Mouse (Mus musculus): ENCODE measurements around the gene Scnn1a. TPM values are rescaled to one million over a fixed set of nuclear protein-coding genes. Genes with fewer than 3 reads are reported as not detected.

Scnn1a gene
- polyA plus RNA-seq, 1 experiment from 2014 or later: 1.00 TPM

GRCm38 (mm10) chr6:125284751-125285150 is 35.7 kb upstream of the Scnn1a start:
- H3K4me1 ChIP-seq (ENCODE audit: control insufficient read depth in 2 of 2, insufficient read depth in 2 of 2, low read length in 2 of 2): no peaks in the 10 kb centered on the region
- no peaks in the 10 kb centered on the region for H3K9me3 ChIP-seq (ENCODE audit: control insufficient read depth, low read length)
- H3K36me3 ChIP-seq (ENCODE audit: control insufficient read depth, insufficient read depth, low read length): no peaks in the 10 kb centered on the region
- WGBS: 94% methylated on average over 7 of the region's 7 CpGs
- no peaks in the 10 kb centered on the region for H3K27me3 ChIP-seq (ENCODE audit: control insufficient read depth, insufficient read depth, low read length)
- H3K4me2 ChIP-seq (ENCODE audit: low read length): no peak overlapping the region
- no peak for ATAC-seq (ENCODE audit: insufficient number of reproducible peaks, insufficient read depth, low FRiP score, low read depth)
- H3K4me3 ChIP-seq (ENCODE audit: control insufficient read depth in 1 of 2, insufficient read depth in 1 of 2, low read depth in 1 of 2, low read length in 2 of 2): no peak overlapping the region
- H3K9ac ChIP-seq (ENCODE audit: low read length): no peak overlapping the region
- H3K27ac ChIP-seq (replicated peaks in 1 of 2; ENCODE audit: control insufficient read depth in 1 of 2, insufficient read depth in 1 of 2, low read depth in 2 of 2, low read length in 2 of 2): no peak overlapping the region

- Histone ChIP-seq H3K9ac (ENCODE audit: low read length) (no peak within 1 kb of the TSS), H3K4me2 (ENCODE audit: low read length) (no peak within 1 kb of the TSS), H3K36me3 (ENCODE audit: control insufficient read depth, insufficient read depth, low read length) (no peaks in the 10 kb centered on the region), H3K9me3 (ENCODE audit: control insufficient read depth, low read length) (no peaks in the 10 kb centered on the region), H3K4me3 (ENCODE audit: control insufficient read depth in 1 of 2, insufficient read depth in 1 of 2, low read depth in 1 of 2, low read length in 2 of 2) (no peak within 1 kb of the TSS), H3K4me1 (ENCODE audit: control insufficient read depth in 2 of 2, insufficient read depth in 2 of 2, low read length in 2 of 2) (no peaks in the 10 kb centered on the region), H3K27me3 (ENCODE audit: control insufficient read depth, insufficient read depth, low read length) (no peaks in the 10 kb centered on the region), H3K27ac (replicated peaks in 1 of 2; ENCODE audit: control insufficient read depth in 1 of 2, insufficient read depth in 1 of 2, low read depth in 2 of 2, low read length in 2 of 2) (no peak within 1 kb of the TSS)
- WGBS: 97% methylated on average over 22 of the region's 22 CpGs
- ATAC-seq (ENCODE audit: insufficient number of reproducible peaks, insufficient read depth, low FRiP score, low read depth): peak; percentile 31; the same call in 1 of the 2 replicates
These were observed 34.6 kb upstream of the Scnn1a start, which contains the start of gene Tuba3a for GRCm38 (mm10) chr6:125285890-125286289. Tuba3a (minus strand) TSS chr6:125286042.

GRCm38 (mm10) chr6:125286944-125287343 is 33.5 kb upstream of the Scnn1a start:
- no peak overlapping the region for H3K4me3 ChIP-seq (ENCODE audit: control insufficient read depth in 1 of 2, insufficient read depth in 1 of 2, low read depth in 1 of 2, low read length in 2 of 2)
- no peaks in the 10 kb centered on the region for H3K27me3 ChIP-seq (ENCODE audit: control insufficient read depth, insufficient read depth, low read length)
- H3K27ac ChIP-seq (replicated peaks in 1 of 2; ENCODE audit: control insufficient read depth in 1 of 2, insufficient read depth in 1 of 2, low read depth in 2 of 2, low read length in 2 of 2): no peak overlapping the region
- H3K36me3 ChIP-seq (ENCODE audit: control insufficient read depth, insufficient read depth, low read length): no peaks in the 10 kb centered on the region
- no peak overlapping the region for H3K9ac ChIP-seq (ENCODE audit: low read length)
- no peak for ATAC-seq (ENCODE audit: insufficient number of reproducible peaks, insufficient read depth, low FRiP score, low read depth)
- 85% methylated on average over 4 of the region's 4 CpGs for WGBS
- H3K9me3 ChIP-seq (ENCODE audit: control insufficient read depth, low read length): no peaks in the 10 kb centered on the region
- H3K4me2 ChIP-seq (ENCODE audit: low read length): no peak overlapping the region
- no peaks in the 10 kb centered on the region for H3K4me1 ChIP-seq (ENCODE audit: control insufficient read depth in 2 of 2, insufficient read depth in 2 of 2, low read length in 2 of 2)

- ATAC-seq (ENCODE audit: insufficient number of reproducible peaks, insufficient read depth, low FRiP score, low read depth): no peak
- WGBS: 62% methylated on average over 5 of the region's 5 CpGs
- Histone ChIP-seq H3K36me3 (ENCODE audit: control insufficient read depth, insufficient read depth, low read length) (no peaks in the 10 kb centered on the region), H3K4me1 (ENCODE audit: control insufficient read depth in 2 of 2, insufficient read depth in 2 of 2, low read length in 2 of 2) (no peaks in the 10 kb centered on the region), H3K4me3 (ENCODE audit: control insufficient read depth in 1 of 2, insufficient read depth in 1 of 2, low read depth in 1 of 2, low read length in 2 of 2) (no peak overlapping the region), H3K4me2 (ENCODE audit: low read length) (no peak overlapping the region), H3K9me3 (ENCODE audit: control insufficient read depth, low read length) (0 out of 2 replicates have a peak, but pooled peaks cover 5% of the 10 kb centered on the region), H3K27ac (replicated peaks in 1 of 2; ENCODE audit: control insufficient read depth in 1 of 2, insufficient read depth in 1 of 2, low read depth in 2 of 2, low read length in 2 of 2) (no peak overlapping the region), H3K9ac (ENCODE audit: low read length) (no peak overlapping the region), H3K27me3 (ENCODE audit: control insufficient read depth, insufficient read depth, low read length) (no peaks in the 10 kb centered on the region)
These were observed 31.7 kb upstream of the Scnn1a start for GRCm38 (mm10) chr6:125288730-125289129.

- Histone ChIP-seq H3K27me3 (ENCODE audit: control insufficient read depth, insufficient read depth, low read length) (no peaks in the 10 kb centered on the region), H3K4me2 (ENCODE audit: low read length) (no peak overlapping the region), H3K36me3 (ENCODE audit: control insufficient read depth, insufficient read depth, low read length) (no peaks in the 10 kb centered on the region), H3K9ac (ENCODE audit: low read length) (no peak overlapping the region), H3K4me3 (ENCODE audit: control insufficient read depth in 1 of 2, insufficient read depth in 1 of 2, low read depth in 1 of 2, low read length in 2 of 2) (no peak overlapping the region), H3K9me3 (ENCODE audit: control insufficient read depth, low read length) (0 out of 2 replicates have a peak, but pooled peaks cover 6% of the 10 kb centered on the region), H3K4me1 (ENCODE audit: control insufficient read depth in 2 of 2, insufficient read depth in 2 of 2, low read length in 2 of 2) (no peaks in the 10 kb centered on the region), H3K27ac (replicated peaks in 1 of 2; ENCODE audit: control insufficient read depth in 1 of 2, insufficient read depth in 1 of 2, low read depth in 2 of 2, low read length in 2 of 2) (no peak overlapping the region)
- 49% methylated on average over 4 of the region's 4 CpGs for WGBS
- no peak for ATAC-seq (ENCODE audit: insufficient number of reproducible peaks, insufficient read depth, low FRiP score, low read depth)
These were observed 29.1 kb upstream of the Scnn1a start for GRCm38 (mm10) chr6:125291329-125291728.

GRCm38 (mm10) chr6:125292256-125292655 is 28.2 kb upstream of the Scnn1a start:
- no peak overlapping the region for H3K4me2 ChIP-seq (ENCODE audit: low read length)
- no peak overlapping the region for H3K27ac ChIP-seq (replicated peaks in 1 of 2; ENCODE audit: control insufficient read depth in 1 of 2, insufficient read depth in 1 of 2, low read depth in 2 of 2, low read length in 2 of 2)
- no peak overlapping the region for H3K9ac ChIP-seq (ENCODE audit: low read length)
- no peaks in the 10 kb centered on the region for H3K4me1 ChIP-seq (ENCODE audit: control insufficient read depth in 2 of 2, insufficient read depth in 2 of 2, low read length in 2 of 2)
- 87% methylated on average over 7 of the region's 7 CpGs for WGBS
- ATAC-seq (ENCODE audit: insufficient number of reproducible peaks, insufficient read depth, low FRiP score, low read depth): no peak
- H3K36me3 ChIP-seq (ENCODE audit: control insufficient read depth, insufficient read depth, low read length): no peaks in the 10 kb centered on the region
- H3K9me3 ChIP-seq (ENCODE audit: control insufficient read depth, low read length): 0 out of 2 replicates have a peak, but pooled peaks cover 6% of the 10 kb centered on the region
- H3K27me3 ChIP-seq (ENCODE audit: control insufficient read depth, insufficient read depth, low read length): no peaks in the 10 kb centered on the region
- no peak overlapping the region for H3K4me3 ChIP-seq (ENCODE audit: control insufficient read depth in 1 of 2, insufficient read depth in 1 of 2, low read depth in 1 of 2, low read length in 2 of 2)

- WGBS: 86% methylated on average over 4 of the region's 4 CpGs
- no peak overlapping the region for H3K27ac ChIP-seq (replicated peaks in 1 of 2; ENCODE audit: control insufficient read depth in 1 of 2, insufficient read depth in 1 of 2, low read depth in 2 of 2, low read length in 2 of 2)
- H3K4me1 ChIP-seq (ENCODE audit: control insufficient read depth in 2 of 2, insufficient read depth in 2 of 2, low read length in 2 of 2): no peaks in the 10 kb centered on the region
- no peaks in the 10 kb centered on the region for H3K36me3 ChIP-seq (ENCODE audit: control insufficient read depth, insufficient read depth, low read length)
- no peak overlapping the region for H3K4me2 ChIP-seq (ENCODE audit: low read length)
- no peak overlapping the region for H3K4me3 ChIP-seq (ENCODE audit: control insufficient read depth in 1 of 2, insufficient read depth in 1 of 2, low read depth in 1 of 2, low read length in 2 of 2)
- H3K9ac ChIP-seq (ENCODE audit: low read length): no peak overlapping the region
- H3K27me3 ChIP-seq (ENCODE audit: control insufficient read depth, insufficient read depth, low read length): no peaks in the 10 kb centered on the region
- ATAC-seq (ENCODE audit: insufficient number of reproducible peaks, insufficient read depth, low FRiP score, low read depth): no peak
- H3K9me3 ChIP-seq (ENCODE audit: control insufficient read depth, low read length): 0 out of 2 replicates have a peak, but pooled peaks cover 6% of the 10 kb centered on the region
These were observed 26.4 kb upstream of the Scnn1a start for GRCm38 (mm10) chr6:125294049-125294448.

GRCm38 (mm10) chr6:125297149-125297820 is 23.2 kb upstream of the Scnn1a start:
- no peak overlapping the region for H3K27ac ChIP-seq (replicated peaks in 1 of 2; ENCODE audit: control insufficient read depth in 1 of 2, insufficient read depth in 1 of 2, low read depth in 2 of 2, low read length in 2 of 2)
- no peaks in the 10 kb centered on the region for H3K4me1 ChIP-seq (ENCODE audit: control insufficient read depth in 2 of 2, insufficient read depth in 2 of 2, low read length in 2 of 2)
- H3K9ac ChIP-seq (ENCODE audit: low read length): no peak overlapping the region
- H3K36me3 ChIP-seq (ENCODE audit: control insufficient read depth, insufficient read depth, low read length): no peaks in the 10 kb centered on the region
- ATAC-seq (ENCODE audit: insufficient number of reproducible peaks, insufficient read depth, low FRiP score, low read depth): no peak
- H3K27me3 ChIP-seq (ENCODE audit: control insufficient read depth, insufficient read depth, low read length): no peaks in the 10 kb centered on the region
- 68% methylated on average over 5 of the region's 5 CpGs for WGBS
- H3K4me3 ChIP-seq (ENCODE audit: control insufficient read depth in 1 of 2, insufficient read depth in 1 of 2, low read depth in 1 of 2, low read length in 2 of 2): no peak overlapping the region
- 0 out of 2 replicates have a peak, but pooled peaks cover 6% of the 10 kb centered on the region for H3K9me3 ChIP-seq (ENCODE audit: control insufficient read depth, low read length)
- H3K4me2 ChIP-seq (ENCODE audit: low read length): no peak overlapping the region
